Comparison of ENCODE assay signal across 8 mouse cellular contexts in genomic region chr1:150392638-150393487, GRCm38 (mm10). TPM values are rescaled to one million over a fixed set of nuclear protein-coding genes. Genes with fewer than 3 reads are reported as not detected.
DNase-seq lines count a peak whose midpoint lies in the region; ATAC-seq lines count a peak whose summit lies in the region.

Tpr (plus strand) TSS chr1:150392838.
Odr4 (minus strand) TSS chr1:150393080.

- H3K36me3 ChIP-seq in intestine, embryonic 14.5 days (ENCODE audit: control insufficient read depth, insufficient read depth, low read length): peaks cover 52% of the 10 kb centered on the region

- peak; percentile 98 for ATAC-seq in intestine, embryonic 14.5 days (replicated peaks; ENCODE audit: low FRiP score, low TSS enrichment, low read depth)

- H3K4me3 ChIP-seq in intestine, embryonic 14.5 days (ENCODE audit: low read depth, low read length): peak within 1 kb of the TSS; percentile 84

- peak within 1 kb of the TSS; percentile 90 for H3K9ac ChIP-seq in intestine, embryonic 14.5 days (ENCODE audit: low read length)

- intact Hi-C loops in left cerebral cortex, postnatal 14 days (cut with DNase I): loop anchor here (5.0 kb wide), 1 partner anchor 954 kb away; no protein-coding TSS in a partner anchor

- H3K4me2 ChIP-seq in intestine, embryonic 14.5 days (ENCODE audit: low read length): peak within 1 kb of the TSS; percentile 72

- no peaks in the 10 kb centered on the region for H3K27me3 ChIP-seq in intestine, embryonic 14.5 days (replicated peaks; ENCODE audit: control insufficient read depth, insufficient read depth, low read length)

- no peaks in the 10 kb centered on the region for H3K4me1 ChIP-seq in intestine, embryonic 14.5 days (replicated peaks; ENCODE audit: control insufficient read depth, insufficient read depth, low read length)

- peak; percentile 96 for DNase-seq in adrenal gland, adult 18-20 months (ENCODE audit: low spot score in 2 of 2)
- peak; percentile 99 for DNase-seq in embryo, embryonic 11 days
- peak; percentile 98 for DNase-seq in gastrocnemius, postnatal 25 days
- DNase-seq in intestine, embryonic 14.5 days (ENCODE audit: low spot score): peak; percentile 99
- peak; percentile 99 for DNase-seq in left cerebral cortex, postnatal 14 days (ENCODE audit: low spot score in 2 of 2)
- DNase-seq in mesoderm, embryonic 11.5 days (ENCODE audit: low read depth, low spot score): peak; percentile 99
- DNase-seq in right cerebral cortex, postnatal 36 days (ENCODE audit: low spot score in 2 of 2): peak; percentile 99
- peak; percentile 99 for DNase-seq in yolk sac, embryonic 10.5 days (ENCODE audit: low spot score)

- H3K9me3 ChIP-seq in intestine, embryonic 14.5 days (ENCODE audit: control insufficient read depth, low read length): no peaks in the 10 kb centered on the region

- WGBS in intestine, embryonic 14.5 days: under 1% methylated on average over 66 of the region's 76 CpGs

- H3K27ac ChIP-seq in intestine, embryonic 14.5 days (ENCODE audit: low read depth): peak within 1 kb of the TSS; percentile 89

RNA-seq across cellular contexts. Expression of gene Tpr, which starts in this region (rescaled TPM):
- 100 to 1,000 TPM in 1 of 2 experiments, 10 to 100 TPM in 1; 98.1 to 111 TPM for total RNA-seq in adrenal gland, adult 18-20 months (2021)
- 10 to 100 TPM; 83.0 to 85.2 TPM for total RNA-seq in gastrocnemius, postnatal 25 days (2021)
- 163 and 166 TPM in 2 replicates for polyA plus RNA-seq in intestine, embryonic 14.5 days (2014; fragmentation: Nextera tagmentation; extraction: Ambion mirVana)
- total RNA-seq in left cerebral cortex, postnatal 14 days (2021): 100 to 1,000 TPM in 1 of 2 experiments, 10 to 100 TPM in 1; 92.9 to 100 TPM

RNA-seq across cellular contexts. Expression of gene Odr4, which starts in this region (rescaled TPM):
- 10 to 100 TPM; 41.9 to 46.0 TPM for total RNA-seq in adrenal gland, adult 18-20 months (2021)
- 10 to 100 TPM; 18.1 to 21.3 TPM for total RNA-seq in gastrocnemius, postnatal 25 days (2021)
- 40.4 and 41.6 TPM in 2 replicates for polyA plus RNA-seq in intestine, embryonic 14.5 days (2014; fragmentation: Nextera tagmentation; extraction: Ambion mirVana)
- total RNA-seq in left cerebral cortex, postnatal 14 days (2021): 10 to 100 TPM; 36.2 to 46.1 TPM

Comparison
In these comparisons a context has a peak if more than half of its experiments do, and no peak if none do; other contexts are left out.
1. Peak in every context shown above with its lines: DNase-seq, ATAC-seq, H3K4me3 ChIP-seq and H3K27ac ChIP-seq.